In the genomic region with DNA sequence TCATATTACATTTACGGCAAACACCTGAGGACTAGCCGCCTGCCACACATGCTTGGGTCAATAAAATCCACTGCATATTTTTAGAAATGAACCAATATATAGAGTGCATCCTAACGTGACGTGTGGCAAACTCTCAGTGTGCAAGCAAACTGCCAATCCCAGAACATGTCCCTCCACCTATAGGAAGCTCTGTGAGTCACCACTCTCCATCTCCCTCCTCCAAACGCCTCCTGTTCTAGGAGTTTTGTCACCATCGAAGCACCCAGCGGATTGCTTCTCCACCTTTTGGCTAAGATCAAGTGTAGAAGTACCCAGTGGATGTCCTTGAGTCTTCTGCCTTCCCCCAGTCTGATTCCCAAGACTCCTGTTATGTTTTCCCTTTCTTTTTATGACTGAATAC, we compare ENCODE assay signal across 18 mouse cellular contexts.
DNase-seq lines count a peak whose midpoint lies in the region; ATAC-seq lines count a peak whose summit lies in the region.
"Had no signal": no experiment of that assay in that cellular context is flagged by ENCODE, and none has a peak within 500 bp of the region (broad histone marks: within the 10 kb centered on the region; RNA-seq: fewer than 3 reads in every experiment).

No protein-coding gene starts in this region.

- peak; percentile 83; the same call in 1 of the 2 replicates for ATAC-seq in frontal cortex, adult (ENCODE audit: low TSS enrichment)
- ATAC-seq: activated CD4-positive, CD25-positive, alpha-beta regulatory T cell, adult 4 months; CD4-positive, CD25-positive, alpha-beta regulatory T cell, adult 4 months; Patski had no signal

- DNase-seq in frontal cortex, postnatal 36 days (ENCODE audit: low spot score in 2 of 2), result no peak
- peak; percentile 59 for DNase-seq in brain, adult 2 months (ENCODE audit: low read depth, low spot score)
- no peak for DNase-seq in cerebellum, adult 9-11 months
- DNase-seq: adrenal gland, adult 2 months; adrenal gland, adult 8-10 months; adrenal gland, postnatal 10 days; adrenal gland, postnatal 14 days; adrenal gland, postnatal 25 days; adrenal gland, postnatal 36 days; B cell, adult 2 months; cerebellum, adult 11 months; cerebellum, adult 11-12 months; cerebellum, adult 18-20 months; cerebellum, adult 2 months had no signal
